Mouse (Mus musculus) limb, embryonic 11.5 days (tissue): ENCODE data around the gene Dnah9. TPM values are rescaled to one million over a fixed set of nuclear protein-coding genes. Genes with fewer than 3 reads are reported as not detected.

Source experiments
- ATAC-seq: fragments of 200-750 bp; cut with Nextera tagmentation; 2 replicates; pipeline ENCODE4 v1.8.0; 2017; ENCODE audit warnings: low read depth; ENCODE audit not compliant: insufficient number of reproducible peaks, low FRiP score, low TSS enrichment
- DNase-seq: peaks from one replicate; pipeline ENCODE4 v3.0.0-alpha.2; 2015; ENCODE audit warnings: low spot score
- H3K27ac ChIP-seq: fragments of 300-500 bp; sonication (generic); replicated peaks from 2 replicates; pipeline ENCODE4 v1.5.1; 2014; ENCODE audit warnings: low read depth, mild to moderate bottlenecking, low read length
- H3K27me3 ChIP-seq: fragments of 300-500 bp; sonication (generic); 2 replicates; pipeline ENCODE4 v1.6.1; 2014; ENCODE audit warnings: mild to moderate bottlenecking, low read length, mixed read lengths; ENCODE audit not compliant: control insufficient read depth, insufficient read depth
- H3K36me3 ChIP-seq: fragments of 300-500 bp; sonication (generic); 2 replicates; pipeline ENCODE4 v1.6.1; 2014; ENCODE audit warnings: mild to moderate bottlenecking, low read length, moderate library complexity, mixed read lengths; ENCODE audit not compliant: control insufficient read depth, insufficient read depth
- H3K4me1 ChIP-seq: fragments of 300-500 bp; sonication (generic); 2 replicates; pipeline ENCODE4 v1.6.1; 2014; ENCODE audit warnings: low read length, mixed read lengths; ENCODE audit not compliant: control insufficient read depth, insufficient read depth
- H3K4me2 ChIP-seq: fragments of 300-500 bp; sonication (generic); 2 replicates; pipeline ENCODE4 v1.6.1; 2014; ENCODE audit warnings: low read depth, mild to moderate bottlenecking, moderate library complexity; ENCODE audit not compliant: severe bottlenecking
- H3K4me3 ChIP-seq: fragments of 300-500 bp; sonication (generic); 2 replicates; pipeline ENCODE4 v1.5.1; 2014; ENCODE audit warnings: low read depth, low read length
- H3K9ac ChIP-seq: fragments of 300-500 bp; sonication (generic); 2 replicates; pipeline ENCODE4 v1.6.1; 2014; ENCODE audit warnings: mild to moderate bottlenecking, low read length
- H3K9me3 ChIP-seq: fragments of 300-500 bp; sonication (generic); 2 replicates; pipeline ENCODE4 v1.6.1; 2016; ENCODE audit warnings: low read length; ENCODE audit not compliant: control insufficient read depth
- WGBS: fragments of 180-500 bp; shearing (Covaris S2); extraction: QIAGEN DNeasy Blood & Tissue Kit; methylation state at CpG from one replicate; pipeline ENCODE4 v1.1.7; 2014; 5-methylcytosine and 5-hydroxymethylcytosine counted together
- polyA plus RNA-seq: library from polyadenylated mRNA; unstranded; fragments of >200 nt; fragmentation: Nextera tagmentation; extraction: Ambion mirVana; gene quantifications from 2 replicates; pipeline ENCODE4 v1.2.1, GENCODE M21; 2014

Dnah9 gene
- polyA plus RNA-seq, 1 experiment from 2014 or later = 0.08 TPM

- no peak for ATAC-seq
- H3K4me1 ChIP-seq = no peaks in the 10 kb centered on the region
- no peak overlapping the region for H3K9ac ChIP-seq
- 64% methylated on average over 3 of the region's 3 CpGs for WGBS
- no peak overlapping the region for H3K27ac ChIP-seq
- H3K4me2 ChIP-seq = no peak overlapping the region
- no peak overlapping the region for H3K4me3 ChIP-seq
- H3K9me3 ChIP-seq = no peaks in the 10 kb centered on the region
- H3K36me3 ChIP-seq = no peaks in the 10 kb centered on the region
- H3K27me3 ChIP-seq = no peaks in the 10 kb centered on the region
- DNase-seq = no peak
Observed at GRCm38 (mm10) chr11:65801899-65802298, 366.5 kb downstream of the Dnah9 start.

GRCm38 (mm10) chr11:65795896-65796295, 372.5 kb downstream of the Dnah9 start:
- H3K36me3 ChIP-seq = no peaks in the 10 kb centered on the region
- H3K9ac ChIP-seq = no peak overlapping the region
- no peak overlapping the region for H3K4me2 ChIP-seq
- no peak overlapping the region for H3K27ac ChIP-seq
- H3K27me3 ChIP-seq = no peaks in the 10 kb centered on the region
- H3K9me3 ChIP-seq = no peaks in the 10 kb centered on the region
- no peaks in the 10 kb centered on the region for H3K4me1 ChIP-seq
- ATAC-seq (no peak), DNase-seq (no peak)
- 82% methylated on average over 1 of the region's 1 CpGs for WGBS
- H3K4me3 ChIP-seq = no peak overlapping the region

- WGBS = 76% methylated on average over 10 of the region's 10 CpGs
- no peaks in the 10 kb centered on the region for H3K9me3 ChIP-seq
- H3K4me1 ChIP-seq = no peaks in the 10 kb centered on the region
Observed at GRCm38 (mm10) chr11:65794428-65795219, 373.7 kb downstream of the Dnah9 start.

GRCm38 (mm10) chr11:65788154-65788553, 380.2 kb downstream of the Dnah9 start, which contains the start of gene Map2k4:
TSS of gene Map2k4 (minus strand) at chr11:65788297.
- Histone ChIP-seq H3K4me3 (peak within 1 kb of the TSS; percentile 87), H3K4me1 (no peaks in the 10 kb centered on the region), H3K36me3 (no peaks in the 10 kb centered on the region), H3K4me2 (peak within 1 kb of the TSS; percentile 51), H3K9ac (peak within 1 kb of the TSS; percentile 98), H3K27me3 (no peaks in the 10 kb centered on the region), H3K9me3 (no peaks in the 10 kb centered on the region), H3K27ac (peak within 1 kb of the TSS; percentile 77)
- ATAC-seq = peak; percentile 98
- WGBS = under 1% methylated on average over 18 of the region's 36 CpGs
- DNase-seq = peak; percentile 96

More at GRCm38 (mm10) chr11:65794428-65795219, 373.7 kb downstream of the Dnah9 start:
- H3K27me3 ChIP-seq = no peaks in the 10 kb centered on the region
- H3K4me2 ChIP-seq = no peak overlapping the region
- H3K36me3 ChIP-seq = no peaks in the 10 kb centered on the region
- ATAC-seq = no peak
- no peak overlapping the region for H3K4me3 ChIP-seq
- DNase-seq = no peak
- no peak overlapping the region for H3K27ac ChIP-seq
- H3K9ac ChIP-seq = no peak overlapping the region

GRCm38 (mm10) chr11:65787421-65788151, 380.8 kb downstream of the Dnah9 start:
- ATAC-seq (peak; percentile 78), DNase-seq (peak; percentile 43)
- Histone ChIP-seq H3K4me3 (peak overlapping the region; percentile 87), H3K27me3 (no peaks in the 10 kb centered on the region), H3K9ac (peak overlapping the region; percentile 98), H3K27ac (peak overlapping the region; percentile 77), H3K4me2 (peak overlapping the region; percentile 51), H3K36me3 (no peaks in the 10 kb centered on the region), H3K9me3 (no peaks in the 10 kb centered on the region), H3K4me1 (no peaks in the 10 kb centered on the region)
- WGBS = 0% methylated on average over 45 of the region's 71 CpGs

- no peak overlapping the region for H3K4me2 ChIP-seq
- WGBS = 78% methylated on average over 2 of the region's 2 CpGs
Observed at GRCm38 (mm10) chr11:65786160-65786559, 382.2 kb downstream of the Dnah9 start.

GRCm38 (mm10) chr11:65781596-65781995, 386.8 kb downstream of the Dnah9 start:
- H3K9ac ChIP-seq = no peak overlapping the region
- no peaks in the 10 kb centered on the region for H3K4me1 ChIP-seq
- WGBS = 91% methylated on average over 3 of the region's 3 CpGs
- DNase-seq (no peak), ATAC-seq (no peak)
- no peak overlapping the region for H3K4me2 ChIP-seq
- no peaks in the 10 kb centered on the region; the same call in 1 of the 2 replicates for H3K36me3 ChIP-seq
- no peaks in the 10 kb centered on the region for H3K27me3 ChIP-seq
- H3K4me3 ChIP-seq = no peak overlapping the region
- no peak overlapping the region for H3K27ac ChIP-seq
- no peaks in the 10 kb centered on the region for H3K9me3 ChIP-seq

More at GRCm38 (mm10) chr11:65786160-65786559, 382.2 kb downstream of the Dnah9 start:
- no peaks in the 10 kb centered on the region for H3K27me3 ChIP-seq
- no peak overlapping the region for H3K27ac ChIP-seq
- ATAC-seq (no peak), DNase-seq (no peak)
- no peaks in the 10 kb centered on the region for H3K36me3 ChIP-seq
- no peaks in the 10 kb centered on the region for H3K4me1 ChIP-seq
- H3K4me3 ChIP-seq = no peak overlapping the region
- H3K9me3 ChIP-seq = no peaks in the 10 kb centered on the region
- no peak overlapping the region for H3K9ac ChIP-seq
